Mouse (Mus musculus): ENCODE measurements at regions not wholly inside any gene's neighbourhood (a gene's known extent, or its start where the extent isn't known, plus 50 kb on each side); places are given as distances from the start of the nearest gene placed in this dataset.

GRCm38 (mm10) chr10:17337217-17337616 is 385.8 kb upstream of the Cited2 start:
- no peak for DNase-seq (ENCODE audit: low spot score in 2 of 2)

DNA sequence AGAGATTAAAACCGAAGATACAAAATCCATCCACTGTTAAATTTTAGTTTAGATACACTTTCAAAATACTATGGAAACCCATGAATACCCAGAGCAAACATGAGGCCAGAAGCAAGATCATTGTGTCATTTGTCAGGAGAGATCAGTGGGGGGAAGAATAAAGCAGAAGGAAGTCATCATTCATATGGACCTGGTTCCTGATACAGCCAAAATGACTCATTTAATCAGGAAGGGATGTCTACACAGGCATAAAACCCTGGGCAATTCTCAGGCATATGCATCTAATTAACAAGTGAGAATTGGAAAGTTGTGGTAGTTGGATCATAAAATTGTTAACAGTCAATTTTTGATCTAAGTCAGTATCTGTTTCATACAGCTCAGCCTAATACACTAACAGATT is 379.2 kb upstream of the Cited2 start:
- no peak for DNase-seq (ENCODE audit: low spot score in 2 of 2)

DNA sequence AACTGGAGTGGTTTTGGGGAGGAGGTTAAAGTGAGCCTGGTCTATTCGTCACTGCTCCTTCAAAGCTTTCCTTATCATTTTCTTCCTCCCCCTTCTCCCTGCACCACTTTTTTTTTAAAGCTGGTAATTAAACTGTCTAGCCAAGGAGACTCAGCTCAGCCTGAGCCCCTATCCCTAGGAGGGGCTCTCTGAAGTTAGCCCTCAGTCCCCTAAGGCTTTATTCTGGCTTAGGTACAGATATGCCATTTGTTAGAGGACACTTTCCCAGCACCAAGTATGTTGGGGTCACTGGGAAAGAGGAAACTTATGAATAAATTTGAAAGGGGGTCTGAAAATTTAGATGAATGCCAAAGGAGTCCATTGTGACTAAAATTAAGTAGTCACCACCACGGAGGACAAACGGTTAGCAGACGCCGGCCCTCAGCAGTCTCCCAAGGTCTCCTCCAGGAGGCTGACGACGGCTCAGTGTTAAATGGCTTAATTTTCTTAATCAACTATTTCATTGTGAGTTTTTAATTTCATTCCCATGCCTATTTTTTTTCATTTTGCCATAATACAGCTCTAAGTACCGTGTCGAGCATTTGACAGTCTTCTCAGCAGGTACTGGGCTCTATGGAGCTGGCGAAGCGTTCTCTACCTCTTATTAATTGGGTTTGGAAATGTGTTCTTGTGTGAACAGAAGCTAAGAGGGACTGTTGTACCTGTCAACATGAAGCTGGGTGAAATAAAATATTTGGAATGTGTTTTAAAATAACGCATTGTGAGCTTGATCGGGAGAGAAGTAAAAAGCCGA is 370.6 kb upstream of the Cited2 start:
- no peak for DNase-seq (ENCODE audit: low spot score in 2 of 2)

DNA sequence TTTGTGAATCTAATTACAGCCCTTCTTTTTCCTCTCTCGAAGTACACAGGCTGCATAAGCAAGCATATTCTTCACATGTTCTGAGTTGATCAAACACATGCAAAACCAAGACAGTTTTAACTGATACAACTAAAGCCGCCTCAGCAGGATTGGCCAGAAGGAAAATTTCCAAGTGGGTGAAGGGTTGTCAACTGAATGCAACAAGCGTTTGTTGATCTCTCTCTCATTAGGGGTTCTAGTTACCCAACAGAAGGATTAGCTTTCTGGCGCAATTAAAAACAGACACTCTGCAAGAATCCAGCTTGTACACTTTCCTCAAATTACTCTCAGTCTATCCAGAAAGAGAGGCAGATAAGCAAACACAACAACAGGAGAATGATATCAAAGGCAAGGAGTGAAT is 367.5 kb upstream of the Cited2 start:
- DNase-seq (ENCODE audit: low spot score in 2 of 2), result no peak

- DNase-seq (ENCODE audit: low spot score in 2 of 2), result no peak
These were observed 367.0 kb upstream of the Cited2 start for GRCm38 (mm10) chr10:17356041-17356440.

- no peak for DNase-seq (ENCODE audit: low spot score in 2 of 2)
These were observed 360.4 kb upstream of the Cited2 start for GRCm38 (mm10) chr10:17362643-17363042.

GRCm38 (mm10) chr10:17366042-17366740 is 356.8 kb upstream of the Cited2 start:
- DNase-seq (ENCODE audit: low spot score in 2 of 2), result no peak

GRCm38 (mm10) chr10:17367026-17367425 is 356.0 kb upstream of the Cited2 start:
- DNase-seq (ENCODE audit: low spot score in 2 of 2), result peak in 1 of 2 experiments; percentile 26

- no peak for DNase-seq (ENCODE audit: low spot score in 2 of 2)
These were observed 355.6 kb upstream of the Cited2 start for GRCm38 (mm10) chr10:17367430-17367829.

DNA sequence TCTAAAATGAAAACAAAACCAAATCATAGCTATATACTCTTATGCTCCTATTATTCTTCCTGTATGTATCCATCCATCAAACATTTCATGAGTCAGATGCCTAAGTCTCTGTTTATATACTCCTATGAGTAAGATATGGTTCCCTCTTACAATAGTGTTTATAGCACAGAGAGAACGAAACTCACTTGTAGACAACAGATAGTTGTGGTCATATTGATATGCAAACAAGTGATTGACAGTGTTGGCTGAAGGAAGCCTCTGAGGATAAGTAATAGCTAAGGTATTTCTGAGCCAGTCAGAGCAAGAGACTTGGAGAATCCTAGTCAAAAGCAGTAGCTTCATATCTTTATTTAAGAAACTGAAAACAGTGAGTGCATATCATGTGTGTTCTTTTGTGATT is 354.4 kb upstream of the Cited2 start:
- DNase-seq (ENCODE audit: low spot score in 2 of 2), result no peak

DNA sequence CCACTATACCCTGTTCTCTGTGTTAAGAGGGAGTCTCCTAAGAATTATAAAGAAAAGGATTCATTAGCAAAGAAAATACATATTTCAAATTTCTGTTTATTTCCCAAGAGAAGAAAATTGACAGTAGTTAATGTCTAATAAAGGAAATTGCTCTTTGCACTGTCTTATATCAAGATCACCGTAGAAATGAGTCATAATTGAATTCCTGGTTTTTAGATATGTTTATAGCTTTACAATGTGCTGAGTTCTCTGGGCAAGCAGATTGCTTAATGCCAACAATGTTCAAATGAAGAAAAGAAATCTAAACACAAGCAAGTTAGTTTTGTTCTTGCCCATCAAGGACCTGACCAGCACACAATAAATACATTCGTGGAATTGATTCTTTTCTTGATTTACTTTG is 350.1 kb upstream of the Cited2 start:
- no peak for DNase-seq (ENCODE audit: low spot score in 2 of 2)

GRCm38 (mm10) chr10:17374047-17374446 is 349.0 kb upstream of the Cited2 start:
- DNase-seq (ENCODE audit: low spot score in 2 of 2), result no peak

- no peak for DNase-seq (ENCODE audit: low spot score in 2 of 2)
These were observed 340.0 kb upstream of the Cited2 start for GRCm38 (mm10) chr10:17382990-17383389.

GRCm38 (mm10) chr10:17385181-17385580 is 337.8 kb upstream of the Cited2 start:
- DNase-seq (ENCODE audit: low spot score in 2 of 2), result no peak

GRCm38 (mm10) chr10:17387296-17387695 is 335.7 kb upstream of the Cited2 start:
- no peak for DNase-seq (ENCODE audit: low spot score in 2 of 2)

GRCm38 (mm10) chr10:17395495-17396224 is 327.4 kb upstream of the Cited2 start:
- DNase-seq (ENCODE audit: low spot score in 2 of 2), result no peak

GRCm38 (mm10) chr10:17403899-17404298 is 319.1 kb upstream of the Cited2 start:
- DNase-seq (ENCODE audit: low spot score in 2 of 2), result no peak

- no peak for DNase-seq (ENCODE audit: low spot score in 2 of 2)
These were observed 315.0 kb upstream of the Cited2 start for GRCm38 (mm10) chr10:17407854-17408606.

GRCm38 (mm10) chr10:17408781-17409180 is 314.2 kb upstream of the Cited2 start:
- no peak for DNase-seq (ENCODE audit: low spot score in 2 of 2)

DNA sequence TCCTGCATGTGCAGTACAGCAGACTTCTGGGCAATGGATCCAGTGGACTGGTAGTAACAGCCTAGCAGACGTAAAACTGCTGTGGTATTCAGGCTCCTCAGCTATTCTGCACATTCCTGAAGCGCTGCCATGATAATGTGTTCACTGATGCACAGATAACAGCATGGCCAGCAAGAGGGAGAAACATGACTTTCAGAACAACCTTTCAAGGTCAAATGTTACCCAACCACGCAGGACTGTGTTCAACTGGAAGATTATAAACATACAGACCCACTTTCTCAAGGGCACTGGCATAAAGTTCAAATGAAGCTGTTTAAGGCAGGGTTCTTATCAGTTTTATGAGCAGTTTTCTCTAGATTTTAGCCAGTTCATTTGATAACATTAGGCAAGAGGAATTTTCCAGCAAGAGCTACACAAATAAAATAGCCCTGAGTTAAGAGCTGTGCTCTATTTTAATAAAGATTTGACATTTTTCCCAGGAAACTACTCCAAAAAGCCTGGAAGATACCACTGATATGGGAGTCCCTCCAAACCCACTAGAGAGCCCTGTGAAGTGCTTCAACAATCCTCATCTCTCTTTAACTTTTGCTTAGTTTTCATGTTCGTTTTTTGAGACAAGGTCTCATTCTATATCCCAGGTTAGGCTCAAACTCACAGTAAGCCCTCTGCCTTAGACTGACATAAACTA is 311.6 kb upstream of the Cited2 start:
- DNase-seq (ENCODE audit: low spot score in 2 of 2), result no peak

DNA sequence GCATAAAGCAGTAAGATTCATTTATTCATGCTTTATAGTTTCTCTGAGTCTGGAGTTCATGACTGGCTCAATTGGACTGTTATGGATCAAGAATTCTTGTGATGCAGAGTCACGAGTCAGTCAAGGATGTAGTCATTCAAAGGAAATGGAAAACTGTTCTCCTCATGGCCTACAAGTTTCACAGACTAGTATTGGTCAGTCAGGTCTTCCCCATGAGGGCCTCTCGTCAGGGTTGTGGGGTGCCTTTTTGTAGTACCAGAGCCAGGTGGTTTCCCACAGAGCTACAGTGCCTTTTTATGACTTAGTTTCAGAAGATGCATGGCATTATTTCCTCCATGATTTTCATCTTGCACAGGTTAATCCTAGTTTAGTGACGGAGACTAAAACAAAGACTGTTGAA is 307.9 kb upstream of the Cited2 start:
- no peak for DNase-seq (ENCODE audit: low spot score in 2 of 2)
